33 mouse cellular contexts compared by ENCODE assay signal in the genomic region with DNA sequence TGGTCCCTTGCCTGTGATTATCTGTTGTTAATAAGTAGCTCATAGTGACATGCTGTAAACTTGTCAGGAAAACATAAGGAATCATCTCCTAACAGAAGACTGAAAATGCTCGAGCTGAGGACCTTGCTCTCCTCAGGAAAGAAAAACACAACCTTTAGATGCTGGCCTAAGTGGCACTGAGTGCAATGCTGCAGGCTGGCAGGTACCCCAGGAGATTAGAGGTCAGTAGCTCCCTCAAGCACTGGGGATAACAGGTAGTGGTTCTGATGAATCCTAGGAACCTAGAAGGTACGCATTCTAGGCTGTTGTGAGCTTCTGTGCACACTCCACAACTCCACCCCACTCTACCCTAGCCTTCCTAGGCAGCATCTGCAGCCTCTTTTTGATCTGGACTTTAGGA. TPM values are rescaled to one million over a fixed set of nuclear protein-coding genes. Genes with fewer than 3 reads are reported as not detected.
A peak's percentile ranks its signal among the peaks of the same experiment; 100 is the strongest.
DNase-seq lines count a peak whose midpoint lies in the region; ATAC-seq and TF ChIP-seq lines count a peak whose summit lies in the region.
"Had no signal": no experiment of that assay in that cellular context is flagged by ENCODE, and none has a peak within 500 bp of the region (broad histone marks: within the 10 kb centered on the region; RNA-seq: fewer than 3 reads in every experiment).

No protein-coding gene starts in this region.

- no peak overlapping the region for H3K4me2 ChIP-seq in kidney, embryonic 15.5 days
- peak overlapping the region; percentile 45 for H3K4me2 ChIP-seq in liver, embryonic 12.5 days
- no peak overlapping the region for H3K4me2 ChIP-seq in liver, postnatal 0 days (ENCODE audit: low read depth, low read length)
- H3K4me2 ChIP-seq: heart, embryonic 13.5 days; hindbrain, embryonic 15.5 days; limb, embryonic 12.5 days; neural tube, embryonic 12.5 days; stomach, embryonic 15.5 days had no signal

- peak overlapping the region; percentile 67; the same call in 1 of the 2 replicates for H3K27ac ChIP-seq in gastrocnemius, adult 2 months
- H3K27ac ChIP-seq in kidney, embryonic 15.5 days = 0 out of 2 replicates have a peak overlapping the region, but pooled peaks have one; percentile 41
- peak overlapping the region; percentile 75 for H3K27ac ChIP-seq in liver, embryonic 12.5 days
- H3K27ac ChIP-seq in liver, postnatal 0 days (ENCODE audit: low read depth) = peak overlapping the region; percentile 73
- H3K27ac ChIP-seq: heart, embryonic 13.5 days; hindbrain, embryonic 10.5 days; hindbrain, embryonic 15.5 days; layer of hippocampus, adult 2 months; left cerebral cortex, adult 2 months; limb, embryonic 12.5 days; macrophage; midbrain, embryonic 10.5 days; neural tube, embryonic 12.5 days; stomach, embryonic 15.5 days had no signal

- H3K4me3 ChIP-seq in gastrocnemius, adult 2 months = no peak overlapping the region
- no peak overlapping the region for H3K4me3 ChIP-seq in kidney, embryonic 15.5 days (replicated peaks)
- H3K4me3 ChIP-seq in liver, embryonic 12.5 days = no peak overlapping the region
- H3K4me3 ChIP-seq in liver, postnatal 0 days (ENCODE audit: low read depth, low read length) = no peak overlapping the region
- H3K4me3 ChIP-seq: erythroblast, embryonic 14.5 days; heart, embryonic 13.5 days; hindbrain, embryonic 10.5 days; hindbrain, embryonic 15.5 days; layer of hippocampus, adult 2 months; left cerebral cortex, adult 2 months; limb, embryonic 12.5 days; midbrain, embryonic 10.5 days; myocyte; neural tube, embryonic 12.5 days; stomach, embryonic 15.5 days had no signal

- H3K9me3 ChIP-seq in kidney, embryonic 15.5 days (replicated peaks) = no peaks in the 10 kb centered on the region
- no peaks in the 10 kb centered on the region for H3K9me3 ChIP-seq in liver, embryonic 12.5 days (replicated peaks)
- H3K9me3 ChIP-seq in liver, postnatal 0 days (ENCODE audit: low read length) = no peaks in the 10 kb centered on the region
- H3K9me3 ChIP-seq: heart, embryonic 13.5 days; hindbrain, embryonic 10.5 days; hindbrain, embryonic 15.5 days; limb, embryonic 12.5 days; midbrain, embryonic 10.5 days; neural tube, embryonic 12.5 days; stomach, embryonic 15.5 days had no signal

- WGBS in kidney, embryonic 15.5 days = 60% methylated on average over 2 of the region's 2 CpGs
- 79% methylated on average over 2 of the region's 2 CpGs for WGBS in liver, embryonic 12.5 days (ENCODE audit: insufficient replicate concordance)
- 55% methylated on average over 2 of the region's 2 CpGs for WGBS in liver, postnatal 0 days (ENCODE audit: insufficient replicate concordance)

- intact Hi-C loops in gastrocnemius, adult 2 months (cut with DNase I) = no loop called here

- H3K36me3 ChIP-seq in kidney, embryonic 15.5 days = peaks cover 5% of the 10 kb centered on the region; the same call in 1 of the 2 replicates
- peaks cover 41% of the 10 kb centered on the region for H3K36me3 ChIP-seq in liver, embryonic 12.5 days
- H3K36me3 ChIP-seq in liver, postnatal 0 days (replicated peaks; ENCODE audit: insufficient read depth, low read length) = peaks cover 12% of the 10 kb centered on the region
- H3K36me3 ChIP-seq: hindbrain, embryonic 10.5 days; hindbrain, embryonic 15.5 days had no signal

- peaks cover 52% of the 10 kb centered on the region for H3K4me1 ChIP-seq in kidney, embryonic 15.5 days
- peaks cover 86% of the 10 kb centered on the region for H3K4me1 ChIP-seq in liver, embryonic 12.5 days
- H3K4me1 ChIP-seq in liver, postnatal 0 days (ENCODE audit: insufficient read depth) = peaks cover 52% of the 10 kb centered on the region

- no peak for ATAC-seq in kidney, embryonic 15.5 days (replicated peaks; ENCODE audit: low FRiP score)
- no peak for ATAC-seq in liver, embryonic 12.5 days
- no peak for ATAC-seq in liver, postnatal 0 days
- ATAC-seq: activated CD4-positive, CD25-positive, alpha-beta regulatory T cell, adult 4 months; forebrain, embryonic 16.5 days; inflammation-experienced regulatory T-cells, adult 6 months had no signal

- no peak overlapping the region for H3K9ac ChIP-seq in kidney, embryonic 15.5 days
- H3K9ac ChIP-seq in liver, embryonic 12.5 days = peak overlapping the region; percentile 45; the same call in 1 of the 2 replicates
- H3K9ac ChIP-seq in liver, postnatal 0 days (replicated peaks) = 0 out of 2 replicates have a peak overlapping the region, but pooled peaks have one; percentile 16
- H3K9ac ChIP-seq: heart, embryonic 13.5 days; hindbrain, embryonic 15.5 days; limb, embryonic 12.5 days; neural tube, embryonic 12.5 days; stomach, embryonic 15.5 days had no signal

- no peak for DNase-seq in gastrocnemius, adult 2 months
- DNase-seq in gastrocnemius, postnatal 10 days = no peak
- no peak for DNase-seq in kidney, postnatal 10 days
- no peak for DNase-seq in liver
- no peak for DNase-seq in liver, postnatal 0 days
- no peak for DNase-seq in retina, embryonic 14.5 days (ENCODE audit: low spot score)
- DNase-seq: adrenal gland, adult 2 months; adrenal gland, postnatal 36 days; cerebellum, adult 18-20 months; cerebellum, postnatal 10 days; heart, adult 18-20 months; heart, postnatal 10 days; lung, adult 2 months; lung, postnatal 10 days had no signal

- H3K27me3 ChIP-seq in kidney, embryonic 15.5 days = no peaks in the 10 kb centered on the region
- no peaks in the 10 kb centered on the region for H3K27me3 ChIP-seq in liver, embryonic 12.5 days (replicated peaks)
- H3K27me3 ChIP-seq in liver, postnatal 0 days (ENCODE audit: insufficient read depth, low read length) = no peaks in the 10 kb centered on the region
- H3K27me3 ChIP-seq: CH12.LX; heart, embryonic 13.5 days; hindbrain, embryonic 15.5 days; limb, embryonic 12.5 days; neural tube, embryonic 12.5 days; stomach, embryonic 15.5 days had no signal

- TF ChIP-seq CTCF in gastrocnemius, adult 2 months (IDR thresholded peaks at IDR 0.05) = no peak
- TF ChIP-seq CTCF in liver, postnatal 0 days (IDR thresholded peaks at IDR 0.05; ENCODE audit: low read depth) = no peak

- TF ChIP-seq EP300 in liver, postnatal 0 days (IDR thresholded peaks at IDR 0.05; ENCODE audit: low read depth) = no peak

RNA-seq across cellular contexts. Expression of a gene that starts 8.4 kb away (rescaled TPM):
- total RNA-seq in gastrocnemius, adult 2 months (2021) = under 1 TPM; 0.64 to 0.79 TPM
- total RNA-seq in gastrocnemius, postnatal 10 days (2021) = 1 to 10 TPM in 1 of 2 experiments, under 1 TPM in 1; 0.92 to 1.9 TPM
- polyA plus RNA-seq in kidney, embryonic 15.5 days (2015; fragmentation: Nextera tagmentation; extraction: Ambion mirVana) = 5.3 and 6.4 TPM in 2 replicates
- 11.3 and 12.9 TPM in 2 replicates for polyA plus RNA-seq in liver, embryonic 12.5 days (2016; fragmentation: Nextera tagmentation; extraction: Ambion mirVana)
- polyA plus RNA-seq in liver, postnatal 0 days (2015; fragmentation: Nextera tagmentation; extraction: Ambion mirVana) = 10.3 and 10.6 TPM in 2 replicates
- total RNA-seq: CH12.LX, ES-E14 had no signal
- polyA plus RNA-seq: myocyte had no signal

RNA-seq across cellular contexts. Expression of a gene that starts 9.2 kb away (rescaled TPM):
- total RNA-seq in gastrocnemius, adult 2 months (2021) = 100 to 1,000 TPM in 1 of 2 experiments, 10 to 100 TPM in 1; 56.2 to 120 TPM
- 10 to 100 TPM; 45.1 to 46.0 TPM for total RNA-seq in gastrocnemius, postnatal 10 days (2021)
- 28.6 and 30.8 TPM in 2 replicates for polyA plus RNA-seq in kidney, embryonic 15.5 days (2015; fragmentation: Nextera tagmentation; extraction: Ambion mirVana)
- 26.8 and 28.9 TPM in 2 replicates for polyA plus RNA-seq in liver, embryonic 12.5 days (2016; fragmentation: Nextera tagmentation; extraction: Ambion mirVana)
- polyA plus RNA-seq in liver, postnatal 0 days (2015; fragmentation: Nextera tagmentation; extraction: Ambion mirVana) = 9.6 and 9.7 TPM in 2 replicates
